In genomic region chr2:130207996-130208395, GRCm38 (mm10) we compare ENCODE assay signal across 32 mouse cellular contexts. TPM values are rescaled to one million over a fixed set of nuclear protein-coding genes. Genes with fewer than 3 reads are reported as not detected.
A peak's percentile ranks its signal among the peaks of the same experiment; 100 is the strongest.
DNase-seq lines count a peak whose midpoint lies in the region; ATAC-seq and TF ChIP-seq lines count a peak whose summit lies in the region.
"Had no signal": no experiment of that assay in that cellular context is flagged by ENCODE, and none has a peak within 500 bp of the region (broad histone marks: within the 10 kb centered on the region; RNA-seq: fewer than 3 reads in every experiment).

No protein-coding gene starts in this region.

- no peak overlapping the region for H3K9ac ChIP-seq in hindbrain, embryonic 16.5 days (ENCODE audit: low read depth, low read length)
- no peak overlapping the region for H3K9ac ChIP-seq in midbrain, postnatal 0 days (replicated peaks; ENCODE audit: low read length, poor library complexity, severe bottlenecking)
- H3K9ac ChIP-seq in midbrain, embryonic 11.5 days (ENCODE audit: low read length): no peak overlapping the region
- H3K9ac ChIP-seq in stomach, postnatal 0 days (ENCODE audit: low read length): no peak overlapping the region
- H3K9ac ChIP-seq: heart, embryonic 13.5 days; hindbrain, embryonic 15.5 days; limb, embryonic 15.5 days; liver, embryonic 14.5 days; lung, embryonic 14.5 days; neural tube, embryonic 13.5 days had no signal

- no peaks in the 10 kb centered on the region for H3K27me3 ChIP-seq in hindbrain, embryonic 10.5 days (ENCODE audit: insufficient read depth, poor library complexity, severe bottlenecking)
- no peaks in the 10 kb centered on the region for H3K27me3 ChIP-seq in hindbrain, embryonic 16.5 days (replicated peaks; ENCODE audit: control insufficient read depth, insufficient read depth, low read length)
- no peaks in the 10 kb centered on the region for H3K27me3 ChIP-seq in midbrain, postnatal 0 days (ENCODE audit: insufficient read depth, low read length)
- H3K27me3 ChIP-seq in midbrain, embryonic 11.5 days (ENCODE audit: control insufficient read depth, insufficient read depth, low read length): no peaks in the 10 kb centered on the region
- H3K27me3 ChIP-seq in stomach, postnatal 0 days (ENCODE audit: control insufficient read depth, insufficient read depth, low read length): no peaks in the 10 kb centered on the region
- H3K27me3 ChIP-seq: heart, embryonic 13.5 days; hindbrain, embryonic 15.5 days; limb, embryonic 15.5 days; neural tube, embryonic 13.5 days had no signal

- no peaks in the 10 kb centered on the region for H3K4me1 ChIP-seq in hindbrain, embryonic 10.5 days (replicated peaks)
- H3K4me1 ChIP-seq in hindbrain, embryonic 16.5 days (ENCODE audit: control insufficient read depth, insufficient read depth, low read depth, low read length): no peaks in the 10 kb centered on the region
- no peaks in the 10 kb centered on the region for H3K4me1 ChIP-seq in midbrain, postnatal 0 days (ENCODE audit: insufficient read depth, low read length)
- no peaks in the 10 kb centered on the region for H3K4me1 ChIP-seq in midbrain, embryonic 11.5 days (ENCODE audit: control insufficient read depth, insufficient read depth, low read length)
- H3K4me1 ChIP-seq in stomach, postnatal 0 days (replicated peaks; ENCODE audit: control insufficient read depth, insufficient read depth): no peaks in the 10 kb centered on the region
- H3K4me1 ChIP-seq: heart, embryonic 13.5 days; hindbrain, embryonic 15.5 days; limb, embryonic 15.5 days; neural tube, embryonic 13.5 days had no signal

- peak; percentile 8 for DNase-seq in hindbrain, embryonic 10.5 days (ENCODE audit: low spot score)
- peak; percentile 23 for DNase-seq in midbrain, postnatal 0 days (ENCODE audit: low spot score)
- no peak for DNase-seq in midbrain, embryonic 11.5 days (ENCODE audit: low spot score, missing footprints)
- DNase-seq in R1 (ENCODE audit: low read depth, low spot score): peak; percentile 81
- DNase-seq in mesoderm, embryonic 11.5 days (ENCODE audit: low read depth, low spot score): peak; percentile 35
- DNase-seq in stomach, postnatal 0 days (ENCODE audit: low spot score): no peak
- DNase-seq: adrenal gland, postnatal 36 days; B cell, adult 2 months; cerebellum, adult 11 months; heart, postnatal 14 days; kidney, postnatal 4 days; lung, embryonic 14.5 days; thymus, adult 2 months; thymus, postnatal 4 days had no signal

- 86% methylated on average over 3 of the region's 3 CpGs for WGBS in hindbrain, embryonic 10.5 days
- 89% methylated on average over 3 of the region's 3 CpGs for WGBS in hindbrain, embryonic 16.5 days
- 91% methylated on average over 3 of the region's 3 CpGs for WGBS in midbrain, postnatal 0 days
- 83% methylated on average over 3 of the region's 3 CpGs for WGBS in midbrain, embryonic 11.5 days
- WGBS in stomach, postnatal 0 days: 77% methylated on average over 3 of the region's 3 CpGs

- no peak for ATAC-seq in hindbrain, embryonic 16.5 days
- ATAC-seq in midbrain, postnatal 0 days (ENCODE audit: low FRiP score): no peak
- no peak for ATAC-seq in midbrain, embryonic 11.5 days (ENCODE audit: low FRiP score)
- ATAC-seq in stomach, postnatal 0 days (ENCODE audit: low FRiP score, low TSS enrichment): no peak
- ATAC-seq: intestine, postnatal 0 days had no signal

- no peak for TF ChIP-seq EP300 in stomach, postnatal 0 days (optimal IDR thresholded peaks at IDR 0.05)

- H3K36me3 ChIP-seq in hindbrain, embryonic 10.5 days: no peaks in the 10 kb centered on the region
- no peaks in the 10 kb centered on the region for H3K36me3 ChIP-seq in hindbrain, embryonic 16.5 days (ENCODE audit: control insufficient read depth, insufficient read depth, low read length)
- no peaks in the 10 kb centered on the region for H3K36me3 ChIP-seq in midbrain, postnatal 0 days (ENCODE audit: insufficient read depth, low read length)
- H3K36me3 ChIP-seq in midbrain, embryonic 11.5 days (ENCODE audit: control insufficient read depth, insufficient read depth, low read length): no peaks in the 10 kb centered on the region
- no peaks in the 10 kb centered on the region for H3K36me3 ChIP-seq in stomach, postnatal 0 days (ENCODE audit: control insufficient read depth, insufficient read depth, low read length)
- H3K36me3 ChIP-seq: heart, embryonic 13.5 days; hindbrain, embryonic 15.5 days; limb, embryonic 15.5 days; neural tube, embryonic 13.5 days had no signal

- TF ChIP-seq CTCF in midbrain, postnatal 0 days (IDR thresholded peaks at IDR 0.05): no peak
- TF ChIP-seq CTCF in stomach, postnatal 0 days (IDR thresholded peaks at IDR 0.05; ENCODE audit: low read depth): no peak

- H3K4me2 ChIP-seq in hindbrain, embryonic 16.5 days (ENCODE audit: low read length): no peak overlapping the region
- H3K4me2 ChIP-seq in midbrain, postnatal 0 days (ENCODE audit: low read depth, low read length, poor library complexity, severe bottlenecking): no peak overlapping the region
- H3K4me2 ChIP-seq in midbrain, embryonic 11.5 days: no peak overlapping the region
- H3K4me2 ChIP-seq in stomach, postnatal 0 days (replicated peaks; ENCODE audit: low read depth): no peak overlapping the region
- H3K4me2 ChIP-seq: heart, embryonic 13.5 days; hindbrain, embryonic 15.5 days; limb, embryonic 15.5 days; lung, embryonic 14.5 days; neural tube, embryonic 13.5 days had no signal

- no peaks in the 10 kb centered on the region for H3K9me3 ChIP-seq in hindbrain, embryonic 10.5 days
- H3K9me3 ChIP-seq in hindbrain, embryonic 16.5 days (ENCODE audit: control insufficient read depth, low read length): no peaks in the 10 kb centered on the region
- no peaks in the 10 kb centered on the region for H3K9me3 ChIP-seq in midbrain, postnatal 0 days (ENCODE audit: low read length)
- no peaks in the 10 kb centered on the region for H3K9me3 ChIP-seq in midbrain, embryonic 11.5 days (ENCODE audit: control insufficient read depth, low read length)
- H3K9me3 ChIP-seq in stomach, postnatal 0 days (ENCODE audit: control insufficient read depth, low read length): no peaks in the 10 kb centered on the region
- H3K9me3 ChIP-seq: heart, embryonic 13.5 days; hindbrain, embryonic 15.5 days; limb, embryonic 15.5 days; neural tube, embryonic 13.5 days had no signal

- H3K27ac ChIP-seq in hindbrain, embryonic 10.5 days: no peak overlapping the region
- no peak overlapping the region for H3K27ac ChIP-seq in hindbrain, embryonic 16.5 days (ENCODE audit: low read depth, low read length)
- H3K27ac ChIP-seq in midbrain, postnatal 0 days (ENCODE audit: low read depth, low read length): no peak overlapping the region
- no peak overlapping the region for H3K27ac ChIP-seq in midbrain, embryonic 11.5 days (ENCODE audit: low read depth, low read length)
- H3K27ac ChIP-seq in stomach, postnatal 0 days (replicated peaks): no peak overlapping the region
- H3K27ac ChIP-seq: heart, embryonic 13.5 days; hindbrain, embryonic 15.5 days; limb, embryonic 15.5 days; liver, embryonic 14.5 days; neural tube, embryonic 13.5 days had no signal

- H3K4me3 ChIP-seq in hindbrain, embryonic 10.5 days: no peak overlapping the region
- no peak overlapping the region for H3K4me3 ChIP-seq in hindbrain, embryonic 16.5 days (ENCODE audit: low read length)
- no peak overlapping the region for H3K4me3 ChIP-seq in midbrain, postnatal 0 days (ENCODE audit: low read depth, low read length)
- H3K4me3 ChIP-seq in midbrain, embryonic 11.5 days (ENCODE audit: low read depth, low read length): no peak overlapping the region
- H3K4me3 ChIP-seq in stomach, postnatal 0 days (ENCODE audit: low read depth, low read length): no peak overlapping the region
- H3K4me3 ChIP-seq: heart, embryonic 13.5 days; hindbrain, embryonic 15.5 days; limb, embryonic 15.5 days; neural tube, embryonic 13.5 days had no signal

RNA-seq across cellular contexts. Expression of gene Tmc2, which starts 13.0 kb away (rescaled TPM):
- not detected in 2 replicates for polyA plus RNA-seq in hindbrain, embryonic 10.5 days (2016; fragmentation: Nextera tagmentation; extraction: Ambion mirVana)
- not detected in 2 replicates for polyA plus RNA-seq in hindbrain, embryonic 16.5 days (2015; fragmentation: Nextera tagmentation; extraction: Ambion mirVana)
- not detected in 2 replicates for total RNA-seq in midbrain, postnatal 0 days (2014; rRNA removed)
- polyA plus RNA-seq in midbrain, postnatal 0 days (2015; fragmentation: Nextera tagmentation; extraction: Ambion mirVana): not detected in 2 replicates
- not detected in 2 replicates for polyA plus RNA-seq in midbrain, embryonic 11.5 days (2014; fragmentation: Nextera tagmentation; extraction: Ambion mirVana)
- 0.02 TPM in 1 of 2 replicates, not detected in the other for polyA plus RNA-seq in stomach, postnatal 0 days (2015; fragmentation: Nextera tagmentation; extraction: Ambion mirVana)
- total RNA-seq: adrenal gland, adult 18-20 months; adrenal gland, postnatal 36 days; CH12.LX; gastrocnemius, adult 18-20 months; heart, postnatal 14 days; left cerebral cortex, adult 18-20 months; left cerebral cortex, postnatal 36 days; megakaryocyte, adult 5-6 weeks; monocyte, adult 5-6 weeks had no signal
- polyA plus RNA-seq: embryonic facial prominence, embryonic 11.5 days; gonadal fat pad, adult 2 months; heart, embryonic 13.5 days; hindbrain, embryonic 15.5 days; intestine, postnatal 0 days; kidney, embryonic 16.5 days; limb, embryonic 15.5 days; liver, embryonic 14.5 days; lung, embryonic 14.5 days; neural tube, embryonic 13.5 days; stomach, embryonic 16.5 days; thymus, adult 2 months had no signal

RNA-seq across cellular contexts. Expression of gene Snrpb, which starts 28.8 kb away (rescaled TPM):
- 876 and 909 TPM in 2 replicates for polyA plus RNA-seq in hindbrain, embryonic 10.5 days (2016; fragmentation: Nextera tagmentation; extraction: Ambion mirVana)
- 298 and 312 TPM in 2 replicates for polyA plus RNA-seq in hindbrain, embryonic 16.5 days (2015; fragmentation: Nextera tagmentation; extraction: Ambion mirVana)
- total RNA-seq in midbrain, postnatal 0 days (2014; rRNA removed): 227 and 250 TPM in 2 replicates
- 269 and 274 TPM in 2 replicates for polyA plus RNA-seq in midbrain, postnatal 0 days (2015; fragmentation: Nextera tagmentation; extraction: Ambion mirVana)
- polyA plus RNA-seq in midbrain, embryonic 11.5 days (2014; fragmentation: Nextera tagmentation; extraction: Ambion mirVana): 725 and 751 TPM in 2 replicates
- 306 and 318 TPM in 2 replicates for polyA plus RNA-seq in stomach, postnatal 0 days (2015; fragmentation: Nextera tagmentation; extraction: Ambion mirVana)

Comparison
In these comparisons a context has a peak if more than half of its experiments do, and no peak if none do; other contexts are left out.
1. DNase-seq: peak in hindbrain, embryonic 10.5 days (single experiment), midbrain, postnatal 0 days (single experiment), R1 (single experiment) and mesoderm, embryonic 11.5 days (single experiment); none in midbrain, embryonic 11.5 days (single experiment) and stomach, postnatal 0 days (single experiment).